Mouse (Mus musculus): ENCODE measurements around the gene Cd300lf.
A peak's percentile ranks its signal among the peaks of the same experiment; 100 is the strongest.

Cd300lf gene

GRCm38 (mm10) chr11:115133800-115134199, at the start of gene Cd300lf:
TSS of gene Cd300lf (minus strand) at chr11:115133992.
- DNase-seq (ENCODE audit: low spot score in 2 of 2), result peak in 1 of 2 experiments; percentile 46

GRCm38 (mm10) chr11:115181913-115182638, 48.3 kb upstream of the Cd300lf start:
- peak in 1 of 2 experiments; percentile 72 for DNase-seq (ENCODE audit: low spot score in 2 of 2)

- DNase-seq (ENCODE audit: low spot score in 2 of 2), result no peak
These were observed 46.1 kb upstream of the Cd300lf start for GRCm38 (mm10) chr11:115179881-115180280.

- DNase-seq (ENCODE audit: low spot score in 2 of 2), result no peak
These were observed 45.4 kb upstream of the Cd300lf start for GRCm38 (mm10) chr11:115179191-115179590.

- DNase-seq (ENCODE audit: low spot score in 2 of 2), result no peak
These were observed 45.0 kb upstream of the Cd300lf start for GRCm38 (mm10) chr11:115178766-115179165.

- no peak for DNase-seq (ENCODE audit: low spot score in 2 of 2)
These were observed 43.9 kb upstream of the Cd300lf start for GRCm38 (mm10) chr11:115177559-115178195.

- peak in 1 of 2 experiments; percentile 56 for DNase-seq (ENCODE audit: low spot score in 2 of 2)
These were observed 42.8 kb upstream of the Cd300lf start for GRCm38 (mm10) chr11:115176399-115177190.

GRCm38 (mm10) chr11:115173549-115174339, 40.0 kb upstream of the Cd300lf start:
- no peak for DNase-seq (ENCODE audit: low spot score in 2 of 2)

GRCm38 (mm10) chr11:115172825-115173287, 39.1 kb upstream of the Cd300lf start:
- DNase-seq (ENCODE audit: low spot score in 2 of 2), result peak in 1 of 2 experiments; percentile 48

- no peak for DNase-seq (ENCODE audit: low spot score in 2 of 2)
These were observed 37.3 kb upstream of the Cd300lf start for GRCm38 (mm10) chr11:115171125-115171524.

GRCm38 (mm10) chr11:115169430-115169829, 35.6 kb upstream of the Cd300lf start:
- DNase-seq (ENCODE audit: low spot score in 2 of 2), result no peak

GRCm38 (mm10) chr11:115167631-115168249, 33.9 kb upstream of the Cd300lf start:
- no peak for DNase-seq (ENCODE audit: low spot score in 2 of 2)

- no peak for DNase-seq (ENCODE audit: low spot score in 2 of 2)
These were observed 33.0 kb upstream of the Cd300lf start for GRCm38 (mm10) chr11:115166776-115167175.

GRCm38 (mm10) chr11:115164976-115165374, 31.2 kb upstream of the Cd300lf start:
- DNase-seq (ENCODE audit: low spot score in 2 of 2), result no peak

GRCm38 (mm10) chr11:115164341-115164975, 30.7 kb upstream of the Cd300lf start:
- no peak for DNase-seq (ENCODE audit: low spot score in 2 of 2)

- DNase-seq (ENCODE audit: low spot score in 2 of 2), result no peak
These were observed 29.9 kb upstream of the Cd300lf start for GRCm38 (mm10) chr11:115163568-115164150.

GRCm38 (mm10) chr11:115162832-115163480, 29.2 kb upstream of the Cd300lf start, which contains the start of gene Slc9a3r1:
TSS of gene Slc9a3r1 (plus strand) at chr11:115163341.
- peak; percentile 99 for DNase-seq (ENCODE audit: low spot score in 2 of 2)

GRCm38 (mm10) chr11:115162205-115162601, 28.4 kb upstream of the Cd300lf start:
- DNase-seq (ENCODE audit: low spot score in 2 of 2), result no peak

- DNase-seq (ENCODE audit: low spot score in 2 of 2), result no peak
These were observed 27.9 kb upstream of the Cd300lf start for GRCm38 (mm10) chr11:115161578-115162204.

All from heart, adult 9 months (tissue).